Mouse (Mus musculus) testis, adult 10 weeks (tissue): ENCODE data around the gene Tnf. TPM values are rescaled to one million over a fixed set of nuclear protein-coding genes. Genes with fewer than 3 reads are reported as not detected.

ENCODE experiments used
- polyA plus RNA-seq: library from polyadenylated mRNA; stranded (reverse); fragments of 350-450 nt; fragmentation: Illumina TruSeq; extraction: RNeasy Lipid Tissue Mini Kit (QIAGEN cat#74804); gene quantifications from one replicate; pipeline ENCODE4 v1.2.3, GENCODE M21; 2014; ENCODE audit warnings: low read depth, low replicate concordance

Gene Tnf
- not detected for polyA plus RNA-seq

GRCm38 (mm10) chr17:35201787-35202186, at the start of gene Tnf:
Gene Tnf, minus strand, starts transcription at chr17:35202007.

GRCm38 (mm10) chr17:35241305-35242014, 39.7 kb upstream of the Tnf start, which contains the start of gene Ddx39b:
Gene Ddx39b, plus strand, starts transcription at chr17:35241746.

GRCm38 (mm10) chr17:35235614-35236389, 34.0 kb upstream of the Tnf start, which contains the start of gene Nfkbil1:
Gene Nfkbil1, minus strand, starts transcription at chr17:35235792.

GRCm38 (mm10) chr17:35233114-35233980, 31.5 kb upstream of the Tnf start, which contains the start of gene Atp6v1g2:
Gene Atp6v1g2, plus strand, starts transcription at chr17:35233660.

GRCm38 (mm10) chr17:35220156-35220952, 18.5 kb upstream of the Tnf start, which contains the start of gene Gm16181:
Gene Gm16181, plus strand, starts transcription at chr17:35220834.

GRCm38 (mm10) chr17:35204494-35205379, 2.9 kb upstream of the Tnf start, which contains the start of gene Lta:
Gene Lta, minus strand, starts transcription at chr17:35205351.

GRCm38 (mm10) chr17:35193881-35194843, 7.6 kb downstream of the Tnf start, which contains the start of gene Ltb:
Gene Ltb, plus strand, starts transcription at chr17:35194439.

GRCm38 (mm10) chr17:35187959-35188610, 13.7 kb downstream of the Tnf start, which contains the start of gene Lst1:
Gene Lst1, minus strand, starts transcription at chr17:35188439.

GRCm38 (mm10) chr17:35175968-35176367, 25.8 kb downstream of the Tnf start, which contains the start of gene Aif1:
Gene Aif1, minus strand, starts transcription at chr17:35176068.

GRCm38 (mm10) chr17:35164568-35165450, 37.0 kb downstream of the Tnf start, which contains the start of gene Prrc2a:
Gene Prrc2a, minus strand, starts transcription at chr17:35164897.

Other genes with a start within 250 kb of the Tnf start
- 0.56 TPM for gene Hspa1b, start 242.8 kb downstream of the Tnf start, polyA plus RNA-seq
- not detected for gene Gm20481, start 232.1 kb downstream of the Tnf start, polyA plus RNA-seq
- gene Hspa1a, start 229.9 kb downstream of the Tnf start, polyA plus RNA-seq = 0.57 TPM
- gene Hspa1l, start 229.3 kb downstream of the Tnf start, polyA plus RNA-seq = 215 TPM
- gene Lsm2, start 220.1 kb downstream of the Tnf start, polyA plus RNA-seq = 115 TPM
- 53.6 TPM for gene Vars, start 201.0 kb downstream of the Tnf start, polyA plus RNA-seq
- 0.15 TPM for gene Vwa7, start 185.4 kb downstream of the Tnf start, polyA plus RNA-seq
- not detected for gene Sapcd1, start 174.0 kb downstream of the Tnf start, polyA plus RNA-seq
- gene Msh5, start 155.3 kb downstream of the Tnf start, polyA plus RNA-seq = 8.7 TPM
- 10.5 TPM for gene Clic1, start 152.0 kb downstream of the Tnf start, polyA plus RNA-seq
- gene Ddah2, start 143.0 kb downstream of the Tnf start, polyA plus RNA-seq = 0.56 TPM
- gene Ly6g6c, start 136.6 kb downstream of the Tnf start, polyA plus RNA-seq = 19.3 TPM
- gene Mpig6b, start 135.8 kb downstream of the Tnf start, polyA plus RNA-seq = 1.5 TPM
- not detected for gene Ly6g6e, start 125.1 kb downstream of the Tnf start, polyA plus RNA-seq
- not detected for gene Ly6g6d, start 123.9 kb downstream of the Tnf start, polyA plus RNA-seq
- gene Ly6g6f, start 116.4 kb downstream of the Tnf start, polyA plus RNA-seq = not detected
- 8.2 TPM for gene Abhd16a, start 112.7 kb downstream of the Tnf start, polyA plus RNA-seq
- gene Ly6g5c, start 93.7 kb downstream of the Tnf start, polyA plus RNA-seq = not detected
- not detected for gene Ly6g5b, start 86.6 kb downstream of the Tnf start, polyA plus RNA-seq
- 8.7 TPM for gene Gpank1, start 80.6 kb downstream of the Tnf start, polyA plus RNA-seq
- 948 TPM for gene Csnk2b, start 80.0 kb downstream of the Tnf start, polyA plus RNA-seq
- 0.28 TPM for gene D17H6S53E, start 75.6 kb downstream of the Tnf start, polyA plus RNA-seq
- gene Apom, start 70.0 kb downstream of the Tnf start, polyA plus RNA-seq = not detected
- 44.2 TPM for gene Bag6, start 66.8 kb downstream of the Tnf start, polyA plus RNA-seq
- gene Prrc2a, start 37.1 kb downstream of the Tnf start, polyA plus RNA-seq = 14.1 TPM
- gene Aif1, start 25.9 kb downstream of the Tnf start, polyA plus RNA-seq = 379 TPM
- not detected for gene Lst1, start 13.6 kb downstream of the Tnf start, polyA plus RNA-seq
- gene Ltb, start 7.6 kb downstream of the Tnf start, polyA plus RNA-seq = not detected
- gene Lta, start 3.3 kb upstream of the Tnf start, polyA plus RNA-seq = not detected
- not detected for gene Gm16181, start 18.8 kb upstream of the Tnf start, polyA plus RNA-seq
- 10.2 TPM for gene Atp6v1g2, start 31.7 kb upstream of the Tnf start, polyA plus RNA-seq
- 0.56 TPM for gene Nfkbil1, start 33.8 kb upstream of the Tnf start, polyA plus RNA-seq
- 7.1 TPM for gene Ddx39b, start 39.7 kb upstream of the Tnf start, polyA plus RNA-seq
- 2.8 TPM for gene H2-D1, start 60.7 kb upstream of the Tnf start, polyA plus RNA-seq
- 0.08 TPM for gene H2-Q1, start 118.4 kb upstream of the Tnf start, polyA plus RNA-seq
- 0.69 TPM for gene H2-Q2, start 140.2 kb upstream of the Tnf start, polyA plus RNA-seq
- gene H2-Q4, start 177.6 kb upstream of the Tnf start, polyA plus RNA-seq = 1.6 TPM
- gene H2-Q6, start 222.8 kb upstream of the Tnf start, polyA plus RNA-seq = 0.66 TPM
- 0.49 TPM for gene H2-Q7, start 237.1 kb upstream of the Tnf start, polyA plus RNA-seq